Mouse (Mus musculus): ENCODE measurements around the gene St3gal4.

DNA sequence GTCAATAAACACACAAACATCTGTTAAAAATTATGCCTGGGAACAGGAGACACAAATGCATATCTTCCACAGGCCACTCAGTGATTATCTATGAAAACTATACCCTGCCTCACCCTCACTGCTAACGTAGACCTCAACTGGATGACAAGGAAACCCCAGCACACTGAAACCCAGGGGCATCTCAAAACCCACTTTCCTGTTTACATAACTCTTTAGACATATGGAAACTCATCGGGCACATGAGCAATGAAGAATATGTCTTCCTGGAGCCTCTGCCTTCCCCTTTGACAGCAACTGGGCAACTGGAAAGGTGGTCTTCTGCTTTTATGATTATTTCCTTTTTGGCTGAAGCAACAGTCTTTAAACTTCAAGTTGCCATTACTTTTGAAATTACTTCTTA is 23.2 kb upstream of the St3gal4 start:
- TF ChIP-seq RCOR1 (IDR thresholded peaks at IDR 0.05; ENCODE audit: low read depth, low read length) (no peak), UBTF (IDR thresholded peaks at IDR 0.05; ENCODE audit: borderline replicate concordance, insufficient read depth, low read depth, low read length) (no peak), MAFK (IDR thresholded peaks at IDR 0.05; ENCODE audit: borderline replicate concordance, low read depth, low read length) (no peak), ETS1 (IDR thresholded peaks at IDR 0.05; ENCODE audit: low read depth, low read length) (no peak), EP300 (IDR thresholded peaks at IDR 0.05; ENCODE audit: low read depth in 1 of 2, low read length in 2 of 2) (no peak), POLR2A (IDR thresholded peaks at IDR 0.05; ENCODE audit: control insufficient read depth in 1 of 2, insufficient read depth in 1 of 2, low read depth in 1 of 2, low read length in 2 of 2, poor library complexity in 1 of 2) (no peak), ZMIZ1 (IDR thresholded peaks at IDR 0.05; ENCODE audit: low read depth, low read length) (no peak), POLR2AphosphoS5 (IDR thresholded peaks at IDR 0.05; ENCODE audit: borderline replicate concordance, low read depth, low read length) (no peak), E2F4 (IDR thresholded peaks at IDR 0.05; ENCODE audit: borderline replicate concordance, low read depth, low read length) (no peak)

All from MEL (cell line).